Mouse (Mus musculus) embryo, embryonic 9.5 days (tissue): ENCODE data around the gene 4933407L21Rik.

ENCODE experiments used
- DNase-seq: peaks from one replicate; pipeline ENCODE4 v3.0.0-alpha.2; 2017; ENCODE audit errors: extremely low spot score

The 4933407L21Rik gene

GRCm38 (mm10) chr1:85928057-85928687 is at the start of gene 4933407L21Rik:
4933407L21Rik (plus strand) TSS chr1:85928483.
- DNase-seq = no peak

DNA sequence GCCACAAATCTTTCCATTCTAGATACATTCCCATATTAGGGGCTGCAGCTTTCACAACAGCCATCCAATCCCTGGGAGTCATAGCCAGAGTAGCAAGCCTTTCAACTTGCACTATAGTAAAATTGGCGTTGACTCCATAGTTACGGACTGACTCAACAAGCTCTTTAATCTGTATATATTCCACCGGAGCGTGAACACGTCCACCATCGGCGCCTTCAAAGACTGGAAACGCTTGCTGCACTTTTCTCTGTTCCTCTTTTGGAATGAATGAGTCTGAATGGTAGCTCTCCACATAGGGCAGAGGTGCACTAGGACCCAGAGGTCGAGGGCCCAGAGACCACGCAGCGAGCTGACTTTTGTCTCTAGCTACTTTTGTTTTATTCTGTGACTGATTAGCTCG is 46.3 kb upstream of the 4933407L21Rik start:
- no peak for DNase-seq

- DNase-seq = no peak
These were observed 41.1 kb upstream of the 4933407L21Rik start for GRCm38 (mm10) chr1:85887221-85887620.

- DNase-seq = peak; percentile 93
These were observed 34.0 kb upstream of the 4933407L21Rik start, which contains the start of gene Itm2c for GRCm38 (mm10) chr1:85894231-85894747. Itm2c (plus strand) TSS chr1:85894281.

- peak; percentile 86 for DNase-seq
These were observed 33.4 kb upstream of the 4933407L21Rik start for GRCm38 (mm10) chr1:85894748-85895360.

GRCm38 (mm10) chr1:85895391-85895837 is 32.9 kb upstream of the 4933407L21Rik start:
- DNase-seq = no peak

GRCm38 (mm10) chr1:85896110-85896509 is 32.2 kb upstream of the 4933407L21Rik start:
- DNase-seq = no peak

DNA sequence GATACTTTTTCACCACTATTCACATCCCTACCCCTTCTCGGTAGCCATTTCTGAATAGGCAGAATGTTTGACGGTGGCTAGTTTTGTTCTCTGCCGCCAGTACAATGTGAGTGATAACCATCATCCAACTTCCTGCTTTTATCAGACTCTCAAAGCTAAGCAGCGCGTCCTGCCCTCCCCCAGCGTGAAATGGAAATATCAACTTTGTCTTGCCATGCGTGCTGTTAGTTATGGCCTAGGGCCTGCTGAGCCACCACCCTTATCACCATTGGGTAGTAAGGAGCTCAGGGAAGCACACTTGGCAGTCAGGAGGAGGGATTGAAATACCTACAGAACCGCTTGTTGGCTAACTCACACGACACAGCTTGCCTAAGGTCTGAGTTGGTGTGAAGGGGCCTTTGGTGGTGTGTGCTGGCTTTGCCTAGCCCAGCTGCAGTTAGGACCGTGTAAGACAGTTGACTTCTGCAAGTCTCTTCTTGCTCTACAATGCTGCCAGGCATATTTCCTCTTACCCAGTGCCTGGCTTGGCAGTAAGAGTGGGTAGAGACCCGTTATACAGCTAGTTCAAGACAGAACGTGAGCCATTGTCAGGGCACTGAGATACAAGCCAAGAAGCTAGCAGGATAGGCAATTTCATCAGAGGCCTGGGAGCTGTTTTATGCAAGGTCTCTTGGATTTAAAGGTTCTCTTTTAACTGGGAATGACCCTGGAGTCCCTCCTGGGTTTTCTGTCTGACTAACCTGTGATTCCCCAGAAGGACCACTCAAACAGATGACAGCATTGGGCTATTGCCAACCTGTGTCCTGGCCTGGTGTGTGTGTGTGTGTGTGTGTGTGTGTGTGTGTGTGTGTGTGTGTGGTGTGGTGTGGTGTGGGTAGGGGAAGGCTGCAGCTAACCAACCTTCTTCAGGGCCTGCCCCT is 31.2 kb upstream of the 4933407L21Rik start:
- no peak for DNase-seq

DNA sequence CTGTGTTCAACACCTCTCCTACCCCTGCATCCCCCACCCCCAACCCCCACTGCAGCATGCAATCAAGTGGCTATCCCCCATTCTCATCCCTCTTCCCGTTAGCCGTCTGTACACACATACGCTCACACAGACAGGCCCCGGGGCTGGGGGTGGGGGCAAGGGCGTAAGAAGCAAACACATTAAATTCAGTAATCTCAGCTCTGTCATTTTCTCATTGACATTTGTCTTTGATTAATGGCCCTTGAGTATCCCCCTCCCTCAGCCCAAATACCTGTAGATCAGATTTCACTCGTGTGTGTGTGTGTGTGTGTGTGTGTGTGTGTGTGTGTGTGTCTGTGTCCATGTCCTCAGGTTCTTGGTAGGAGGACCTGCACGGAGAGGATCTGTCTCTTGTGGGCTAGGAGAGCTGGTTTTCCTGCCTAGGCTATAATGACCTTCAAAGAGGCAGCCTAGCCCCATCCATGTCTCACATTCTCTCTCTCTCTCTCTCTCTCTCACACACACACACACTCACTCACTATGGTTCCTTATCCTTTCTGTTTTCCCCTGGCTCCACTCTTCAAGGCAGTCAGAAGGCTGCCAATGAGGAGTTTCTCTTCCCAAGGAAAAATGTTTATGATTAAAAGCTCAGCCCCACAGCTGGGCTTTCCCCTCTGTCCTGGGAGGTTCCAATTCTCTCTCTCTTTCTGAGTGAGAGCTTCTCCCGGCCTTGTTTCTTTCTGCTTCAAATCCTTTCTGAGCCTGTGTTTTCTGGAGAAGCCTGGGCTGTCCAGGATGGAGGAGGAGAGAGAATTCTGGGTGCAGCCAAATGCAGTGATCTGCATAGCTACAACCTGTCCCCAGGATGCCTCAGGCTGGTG is 30.2 kb upstream of the 4933407L21Rik start:
- no peak for DNase-seq

- DNase-seq = no peak
These were observed 29.4 kb upstream of the 4933407L21Rik start for GRCm38 (mm10) chr1:85898761-85899387.

GRCm38 (mm10) chr1:85899388-85899761 is 28.9 kb upstream of the 4933407L21Rik start:
- no peak for DNase-seq

DNA sequence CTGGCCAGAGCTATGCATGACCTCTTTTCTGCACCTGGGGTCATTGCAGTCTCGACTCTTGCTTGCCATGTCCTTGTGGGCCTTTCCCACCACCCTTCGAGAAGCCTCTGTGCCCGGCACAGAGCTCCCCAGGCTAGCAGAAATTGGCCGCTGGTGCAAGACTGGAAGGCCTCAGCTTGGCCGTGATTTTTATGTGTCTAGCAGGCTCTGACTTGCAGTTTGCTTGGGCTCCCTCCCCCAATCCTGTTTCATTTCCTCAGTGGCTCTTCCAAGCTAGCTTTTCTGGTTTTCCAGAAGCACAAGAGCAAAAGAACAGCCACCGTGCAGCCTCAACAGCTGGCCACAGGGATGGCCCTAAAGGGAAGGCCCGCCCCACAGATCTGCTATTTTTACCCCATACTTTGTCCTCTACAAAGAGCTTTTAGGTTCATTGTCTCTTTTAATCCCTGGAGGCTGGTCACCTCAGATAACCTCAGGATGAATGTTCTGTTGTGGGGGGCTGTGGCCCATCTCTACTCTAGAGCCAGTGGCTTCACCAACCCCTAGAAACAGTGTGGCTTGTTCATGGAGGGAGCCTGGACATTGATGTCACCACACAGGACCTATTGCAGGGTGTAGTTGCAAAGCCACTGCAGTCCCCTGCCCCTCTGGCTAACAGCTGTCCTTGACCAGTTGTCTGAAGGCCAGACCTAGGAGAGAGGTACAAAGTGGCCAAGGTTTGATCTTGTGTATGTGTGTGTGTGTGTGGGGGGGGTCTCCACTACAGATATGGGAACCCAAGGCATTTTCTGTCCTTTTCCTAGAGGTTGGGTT is 27.6 kb upstream of the 4933407L21Rik start:
- DNase-seq = no peak

DNA sequence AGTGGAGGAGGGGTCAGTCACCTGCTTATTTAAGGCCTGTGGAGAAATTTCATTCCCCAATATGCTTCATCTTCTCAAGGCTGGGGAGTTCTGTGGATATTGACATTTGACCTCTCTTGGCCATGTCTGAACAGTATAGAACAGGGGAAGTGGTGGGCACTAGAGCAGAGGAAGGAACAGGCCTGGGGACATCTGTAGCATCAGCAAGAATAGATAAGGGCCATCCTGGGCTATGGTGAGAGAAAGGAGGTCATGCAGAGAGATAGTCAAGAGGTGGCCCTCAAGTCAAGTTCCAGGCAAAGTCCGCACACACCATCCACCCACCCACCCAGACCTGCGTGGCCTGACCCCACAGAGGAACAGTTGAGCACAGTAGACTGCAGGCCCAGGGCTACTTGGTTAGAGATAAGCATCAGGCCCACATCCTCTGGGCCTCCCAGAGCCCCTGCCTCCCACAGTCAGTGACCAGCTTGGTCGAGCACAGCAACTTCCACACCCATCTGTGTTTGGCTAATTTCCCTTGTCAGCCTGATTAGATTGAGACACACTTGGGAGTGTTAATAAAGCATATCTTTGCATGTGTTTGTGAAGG is 26.7 kb upstream of the 4933407L21Rik start:
- DNase-seq = no peak

- no peak for DNase-seq
These were observed 26.1 kb upstream of the 4933407L21Rik start for GRCm38 (mm10) chr1:85902108-85902561.

DNA sequence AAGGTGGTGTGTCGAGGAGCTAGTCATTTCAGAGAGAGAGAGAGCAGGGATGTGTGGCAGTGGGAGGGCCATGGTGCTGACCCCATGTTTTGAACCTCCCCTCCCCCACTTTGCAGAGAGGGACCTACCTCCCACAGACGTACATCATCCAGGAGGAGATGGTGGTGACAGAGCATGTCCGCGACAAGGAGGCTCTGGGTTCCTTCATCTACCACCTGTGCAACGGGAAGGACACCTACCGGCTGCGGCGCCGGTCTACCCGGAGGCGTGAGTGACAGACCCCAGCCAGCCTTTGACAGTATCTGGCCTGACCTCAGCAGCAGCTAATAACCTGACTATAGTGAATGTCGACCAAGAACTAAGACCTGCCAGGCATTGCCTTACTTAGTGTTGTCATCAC is 21.4 kb upstream of the 4933407L21Rik start:
- no peak for DNase-seq

- DNase-seq = no peak
These were observed 19.3 kb upstream of the 4933407L21Rik start for GRCm38 (mm10) chr1:85908754-85909590.

DNA sequence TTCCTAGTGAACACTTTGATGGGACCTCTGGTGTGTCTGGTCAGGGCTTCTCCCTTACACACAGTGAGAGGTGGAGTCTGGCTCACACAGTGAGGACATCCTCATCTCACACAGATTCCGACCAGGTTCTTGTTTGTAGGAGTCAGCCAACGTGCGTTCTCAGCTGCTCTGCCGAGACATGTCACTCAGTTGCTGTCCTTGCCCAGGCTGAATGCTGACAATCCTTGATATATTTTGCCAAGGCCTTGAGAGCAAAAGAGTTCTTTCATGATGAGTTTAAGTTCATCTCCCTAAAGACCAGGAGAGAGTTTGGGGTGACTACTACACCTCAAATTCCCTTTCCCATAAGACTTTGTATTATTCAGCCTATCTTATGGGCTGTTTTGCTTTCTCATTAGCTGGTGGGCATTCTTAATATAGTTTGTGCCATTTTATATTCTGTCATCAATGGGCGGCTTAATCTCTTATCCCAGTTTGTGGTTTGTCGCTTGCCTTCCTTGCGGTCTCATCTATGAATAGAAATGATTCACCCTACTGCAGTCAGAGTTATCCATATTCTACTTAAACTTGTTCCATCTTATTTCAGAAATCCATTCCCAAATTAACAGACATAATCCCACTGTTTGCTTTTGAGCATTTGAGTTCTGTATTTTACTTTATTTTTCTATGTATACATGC is 15.1 kb upstream of the 4933407L21Rik start:
- no peak for DNase-seq

DNA sequence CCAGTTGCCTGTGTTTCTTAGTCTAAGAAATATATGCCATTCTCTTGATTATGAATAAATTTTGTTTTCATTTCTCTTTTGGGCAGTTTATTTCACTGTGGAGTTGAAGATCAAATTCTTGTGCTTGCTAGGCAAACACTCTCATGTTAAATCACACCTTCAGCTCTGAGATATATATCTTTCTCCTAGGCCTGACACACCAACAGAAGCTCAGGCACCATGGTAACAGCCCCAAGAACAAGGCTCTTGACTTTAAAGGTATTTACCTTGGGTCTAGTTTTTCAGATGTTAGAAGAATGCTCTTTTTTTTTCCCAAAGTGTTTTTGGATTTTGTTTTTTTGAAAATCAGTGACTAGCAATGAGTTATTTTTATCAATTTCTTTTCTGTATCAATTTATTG is 12.4 kb upstream of the 4933407L21Rik start:
- no peak for DNase-seq
